Mouse (Mus musculus) lung, postnatal 25 days (tissue): ENCODE measurements around the gene Zfr2.

Source experiments
- DNase-seq: peaks from one replicate; pipeline ENCODE4 v3.0.0; 2022; ENCODE audit warnings: low spot score

The Zfr2 gene

GRCm38 (mm10) chr10:81247804-81248203, 14.8 kb downstream of the Zfr2 start:
- no peak for DNase-seq

- no peak for DNase-seq
These were observed 16.5 kb downstream of the Zfr2 start for GRCm38 (mm10) chr10:81249442-81249841.

DNA sequence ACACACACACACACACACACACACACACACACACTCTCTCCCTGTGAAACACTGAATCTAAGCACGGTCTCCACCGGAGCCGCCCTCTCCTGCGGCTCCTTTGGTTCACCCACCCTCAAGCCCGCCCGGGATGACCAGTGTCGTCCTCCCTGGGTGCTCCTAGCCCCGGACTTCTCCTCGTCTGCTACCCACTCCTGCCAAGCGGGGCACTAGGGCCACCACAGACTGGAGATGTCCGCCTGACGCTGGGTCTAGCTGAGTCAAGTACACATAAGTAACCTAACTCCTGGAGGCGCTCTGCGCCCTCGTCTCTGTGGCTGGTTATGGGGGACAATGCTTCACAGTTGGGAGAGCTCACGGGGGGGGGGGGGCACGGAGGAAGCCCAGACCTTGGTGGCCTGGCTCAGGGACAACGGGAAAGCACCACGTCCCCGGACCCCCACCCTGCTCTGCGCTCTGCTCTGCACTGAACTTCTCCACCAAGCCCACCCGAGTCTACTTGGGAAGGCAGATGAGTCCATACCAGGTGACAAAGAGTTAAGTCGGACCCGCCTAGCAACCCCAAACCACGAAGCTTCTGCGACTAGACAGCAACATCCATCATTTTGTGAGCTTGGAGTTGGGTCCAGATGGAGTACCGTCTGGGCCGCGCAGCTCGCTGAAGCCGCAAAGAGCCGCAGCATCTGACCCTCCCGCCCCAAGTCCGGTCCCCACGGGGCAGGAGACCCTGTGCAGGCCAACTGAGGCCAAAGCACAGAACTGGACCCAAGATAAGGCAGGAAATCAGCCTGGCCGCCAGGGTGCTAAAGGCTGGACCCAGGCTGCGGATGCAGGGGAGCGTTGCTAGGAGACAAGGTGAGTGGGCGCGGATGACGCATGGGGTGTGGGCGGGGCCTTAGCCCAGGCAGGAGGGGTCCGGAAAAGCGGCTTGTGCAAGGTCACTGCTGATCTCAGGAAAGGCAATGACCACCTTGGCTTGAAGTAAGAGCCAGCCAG, 19.8 kb downstream of the Zfr2 start, which contains the start of gene Matk:
TSS of gene Matk (plus strand) at position 512 of the 996 bp plus-strand sequence.
- no peak for DNase-seq

DNA sequence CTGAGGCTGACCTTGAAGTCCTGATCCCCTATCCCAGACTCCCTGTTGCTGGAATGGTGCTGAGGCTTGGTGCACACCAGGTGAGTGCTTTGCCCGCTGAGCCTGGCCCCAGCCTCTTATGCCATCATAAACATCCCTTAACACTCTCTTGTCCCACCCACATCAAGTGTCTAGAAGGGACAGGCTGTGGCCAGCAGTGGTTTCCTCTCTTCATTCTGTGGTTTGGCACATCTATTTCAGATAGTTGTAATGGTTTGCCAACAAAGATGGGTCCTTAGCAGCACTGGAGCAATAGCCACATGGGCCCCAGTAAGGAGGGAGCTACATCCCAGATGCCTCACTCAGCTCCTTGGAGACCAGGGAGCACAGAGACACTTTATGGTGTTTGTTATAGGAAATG, 21.9 kb downstream of the Zfr2 start:
- DNase-seq, result no peak

GRCm38 (mm10) chr10:81257158-81258039, 24.4 kb downstream of the Zfr2 start:
- DNase-seq, result no peak

GRCm38 (mm10) chr10:81259225-81259884, 26.4 kb downstream of the Zfr2 start:
- DNase-seq, result no peak

- no peak for DNase-seq
These were observed 28.1 kb downstream of the Zfr2 start for GRCm38 (mm10) chr10:81261025-81261424.

DNA sequence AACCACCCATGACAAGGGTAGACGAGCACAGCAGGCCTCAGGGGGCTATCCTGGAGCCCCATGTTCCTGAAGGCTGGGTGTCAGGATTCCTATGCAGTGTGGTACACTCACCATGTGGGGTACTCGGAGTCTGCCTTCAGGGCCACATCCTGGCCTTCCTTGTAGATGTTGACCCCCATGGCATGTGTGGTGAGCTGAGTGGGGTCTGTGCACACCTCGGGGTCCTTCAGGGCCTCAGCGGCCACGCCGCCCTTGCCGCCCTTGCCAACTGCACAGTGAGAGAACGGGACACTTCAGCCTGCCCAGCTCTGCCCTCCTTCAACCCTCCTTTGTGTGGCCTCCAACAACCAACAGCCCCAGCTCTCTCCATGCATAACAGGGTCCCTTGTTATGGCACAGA, 32.6 kb downstream of the Zfr2 start:
- no peak for DNase-seq

GRCm38 (mm10) chr10:81266211-81267105, 33.5 kb downstream of the Zfr2 start, which contains the start of the genes Mrpl54 and Apba3:
TSS of gene Mrpl54 (minus strand) at chr10:81266934.
TSS of gene Apba3 (plus strand) at chr10:81266960.
- DNase-seq, result peak; percentile 96

DNA sequence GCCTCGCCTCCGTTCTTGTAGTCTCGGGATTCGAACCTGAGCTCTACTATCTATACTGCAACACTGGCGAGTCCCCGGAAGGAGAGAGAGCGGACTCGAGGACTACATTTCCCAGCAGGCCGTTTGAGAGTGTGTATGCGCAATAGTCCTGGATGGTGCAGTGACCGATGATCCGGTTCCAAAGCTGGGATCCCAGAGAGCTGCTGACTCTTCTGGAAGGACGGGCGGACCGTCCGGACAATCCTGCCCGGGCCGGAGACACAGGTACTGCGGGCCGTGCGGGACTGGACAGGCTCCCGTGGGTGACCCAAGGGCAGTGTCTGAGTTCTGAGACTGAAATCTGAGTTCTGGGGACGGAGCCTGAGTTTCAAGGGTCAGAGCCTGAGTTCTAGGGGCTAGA, 35.1 kb downstream of the Zfr2 start:
- peak; percentile 93 for DNase-seq

DNA sequence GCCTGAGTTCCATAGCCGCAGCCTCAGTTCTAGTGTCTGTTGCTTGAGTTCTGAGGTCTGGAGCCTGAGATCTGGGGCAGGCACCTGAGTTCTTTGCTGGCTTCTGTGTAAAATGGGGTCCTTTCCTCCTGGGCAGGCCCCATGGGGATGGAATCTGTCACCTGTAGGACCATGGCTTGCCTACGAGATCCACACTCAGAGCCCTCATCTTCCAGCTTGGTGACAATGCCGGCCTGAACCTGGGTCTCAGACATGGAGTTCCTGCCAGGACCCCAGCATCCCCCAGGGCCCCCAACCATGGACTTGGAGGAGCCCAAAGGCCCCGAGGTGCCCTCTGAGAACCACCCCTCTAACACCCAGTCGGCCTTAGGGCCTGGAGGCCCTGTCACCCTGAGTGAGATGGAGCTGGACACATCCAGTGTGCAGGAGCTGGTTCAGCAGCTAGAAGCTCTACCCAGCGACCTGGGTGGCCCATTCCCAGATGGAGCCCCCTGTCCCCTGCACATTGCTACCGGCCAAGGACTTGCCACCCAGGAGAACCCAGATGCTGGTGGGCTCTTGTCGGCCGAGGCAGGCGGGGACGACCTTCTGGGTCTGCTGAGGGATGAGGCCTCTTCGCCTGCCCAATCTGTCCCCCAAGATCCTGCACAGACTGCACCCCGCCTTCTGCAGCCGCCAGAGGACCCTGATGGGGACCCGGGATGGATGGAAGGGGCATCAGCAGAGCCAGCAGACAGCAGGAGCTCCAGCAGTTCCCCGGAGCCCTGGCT, 35.9 kb downstream of the Zfr2 start:
- DNase-seq, result no peak

DNA sequence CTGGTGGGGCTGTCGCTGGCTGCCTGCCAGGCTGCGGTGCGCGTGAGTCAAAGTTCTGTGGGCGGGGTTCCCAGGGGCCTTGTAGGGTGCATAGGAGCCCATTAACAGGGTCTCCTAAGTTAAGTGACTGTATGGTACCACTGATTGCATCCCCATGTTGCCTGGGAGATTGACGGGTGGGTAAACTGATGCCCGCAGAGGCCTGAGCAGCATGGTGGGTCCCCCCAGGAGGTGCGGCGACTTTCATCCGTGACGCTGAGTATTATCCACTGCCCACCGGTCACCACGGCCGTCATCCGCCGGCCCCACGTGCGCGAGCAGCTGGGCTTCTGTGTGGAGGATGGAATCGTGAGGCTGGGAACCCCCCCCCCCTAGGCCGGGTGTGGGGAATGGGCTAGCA, 39.4 kb downstream of the Zfr2 start:
- no peak for DNase-seq

DNA sequence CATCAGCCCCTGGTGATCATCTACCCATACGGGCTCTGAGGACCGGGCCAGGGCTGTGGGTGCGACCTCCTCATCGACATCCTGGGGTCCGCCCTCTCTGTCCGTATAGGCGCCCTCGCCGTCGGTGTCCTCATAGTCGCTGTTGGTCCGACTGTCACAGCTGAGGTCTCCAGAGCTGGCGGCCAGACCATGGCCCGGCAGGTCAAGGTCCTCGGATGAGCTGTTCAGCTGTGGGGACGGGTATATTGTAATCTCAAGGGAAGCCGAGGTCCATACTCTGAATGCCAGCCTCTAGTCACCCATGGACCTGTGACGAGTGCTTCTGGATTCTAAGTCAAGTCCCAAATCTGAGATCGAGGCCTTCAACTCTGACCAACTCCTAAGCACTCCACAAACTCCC, 40.9 kb downstream of the Zfr2 start:
- no peak for DNase-seq

- no peak for DNase-seq
These were observed 44.7 kb downstream of the Zfr2 start for GRCm38 (mm10) chr10:81277676-81278075.

GRCm38 (mm10) chr10:81279496-81279895, 46.5 kb downstream of the Zfr2 start:
- no peak for DNase-seq

DNA sequence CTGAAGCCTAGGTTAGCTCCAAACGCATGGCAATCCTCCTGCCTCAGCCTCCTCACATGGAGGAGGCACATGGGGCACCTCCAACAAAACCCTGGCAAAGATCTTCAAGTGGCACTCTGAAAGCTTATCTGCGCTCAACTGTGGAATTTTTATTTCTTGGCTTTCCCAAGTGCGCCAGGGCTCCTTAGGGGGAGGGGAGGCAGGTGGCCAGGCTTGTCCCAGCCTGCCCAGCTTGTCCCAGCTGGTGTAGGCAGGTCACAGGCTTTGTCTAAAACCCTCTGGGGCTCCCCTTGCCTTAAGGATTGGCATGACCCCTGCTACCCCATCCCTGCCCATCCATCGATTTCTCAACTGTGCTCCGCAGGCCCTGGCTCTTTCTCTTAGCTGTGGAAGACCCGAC, 51.2 kb downstream of the Zfr2 start:
- DNase-seq, result no peak

DNA sequence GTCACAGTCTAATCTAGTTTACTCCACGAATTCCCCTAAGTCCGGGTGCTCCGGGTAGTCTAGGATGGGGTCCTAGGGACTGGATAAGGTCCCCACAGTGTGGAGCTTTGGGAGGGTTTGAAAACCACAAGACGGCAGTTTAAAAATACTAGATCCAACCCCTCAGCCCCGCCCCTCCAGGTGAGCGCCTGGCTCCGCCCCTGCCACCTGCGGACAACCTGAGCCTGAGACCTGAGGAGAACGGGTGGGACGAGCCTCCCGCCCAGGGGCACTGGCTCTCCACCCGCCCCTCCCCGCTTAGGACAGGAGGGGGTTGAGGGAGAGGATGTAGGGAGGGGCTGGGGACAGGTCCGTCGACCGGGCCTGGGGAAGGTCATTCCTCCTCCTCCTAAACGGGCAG, 51.8 kb downstream of the Zfr2 start:
- DNase-seq, result peak; percentile 66

GRCm38 (mm10) chr10:81285694-81286450, 52.9 kb downstream of the Zfr2 start:
- DNase-seq, result peak; percentile 93

DNA sequence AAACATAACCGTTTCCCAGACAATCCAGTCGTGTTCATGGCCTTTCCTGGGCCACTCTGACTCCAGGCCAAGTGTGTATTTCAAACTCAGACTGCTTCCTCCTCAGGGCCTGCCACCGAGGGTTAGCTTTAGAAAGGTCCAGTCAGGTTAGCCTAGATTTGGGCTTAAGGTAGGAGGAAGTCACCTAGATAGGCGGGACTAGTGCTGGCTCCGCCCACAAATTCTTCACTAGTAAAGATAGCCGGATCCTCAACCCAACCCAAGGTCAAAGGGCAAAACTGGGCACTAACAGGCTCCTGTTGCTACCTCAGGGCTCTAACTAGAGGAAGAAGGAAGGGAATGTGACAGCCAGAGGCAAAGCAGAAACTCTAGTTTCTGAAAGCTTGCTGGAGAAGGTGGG, 53.6 kb downstream of the Zfr2 start:
- peak; percentile 48 for DNase-seq
